Mouse (Mus musculus) gastrocnemius, postnatal 4 days (tissue): Measurements from ENCODE around the gene 1700017B05Rik. TPM values are rescaled to one million over a fixed set of nuclear protein-coding genes. Genes with fewer than 3 reads are reported as not detected.
"Not testable (repeated sequence)": the region's sequence is repeated elsewhere in the genome, so short reads cannot be mapped to it uniquely, and the experiment has no call there.

Experiments used
- DNase-seq, 2 experiments: peaks; one replicate each; pipeline ENCODE4 v3.0.0; 2021 to 2022; ENCODE audit warnings: low spot score in 2 of 2, mixed read lengths in 2 of 2
- total RNA-seq, 2 experiments: library from RNA; stranded (reverse); gene quantifications; 2 replicates each; pipeline ENCODE4 v1.2.3; 2021

The 1700017B05Rik gene
- total RNA-seq, 2 experiments from 2014 or later = 12.7 to 14.8 TPM

DNA sequence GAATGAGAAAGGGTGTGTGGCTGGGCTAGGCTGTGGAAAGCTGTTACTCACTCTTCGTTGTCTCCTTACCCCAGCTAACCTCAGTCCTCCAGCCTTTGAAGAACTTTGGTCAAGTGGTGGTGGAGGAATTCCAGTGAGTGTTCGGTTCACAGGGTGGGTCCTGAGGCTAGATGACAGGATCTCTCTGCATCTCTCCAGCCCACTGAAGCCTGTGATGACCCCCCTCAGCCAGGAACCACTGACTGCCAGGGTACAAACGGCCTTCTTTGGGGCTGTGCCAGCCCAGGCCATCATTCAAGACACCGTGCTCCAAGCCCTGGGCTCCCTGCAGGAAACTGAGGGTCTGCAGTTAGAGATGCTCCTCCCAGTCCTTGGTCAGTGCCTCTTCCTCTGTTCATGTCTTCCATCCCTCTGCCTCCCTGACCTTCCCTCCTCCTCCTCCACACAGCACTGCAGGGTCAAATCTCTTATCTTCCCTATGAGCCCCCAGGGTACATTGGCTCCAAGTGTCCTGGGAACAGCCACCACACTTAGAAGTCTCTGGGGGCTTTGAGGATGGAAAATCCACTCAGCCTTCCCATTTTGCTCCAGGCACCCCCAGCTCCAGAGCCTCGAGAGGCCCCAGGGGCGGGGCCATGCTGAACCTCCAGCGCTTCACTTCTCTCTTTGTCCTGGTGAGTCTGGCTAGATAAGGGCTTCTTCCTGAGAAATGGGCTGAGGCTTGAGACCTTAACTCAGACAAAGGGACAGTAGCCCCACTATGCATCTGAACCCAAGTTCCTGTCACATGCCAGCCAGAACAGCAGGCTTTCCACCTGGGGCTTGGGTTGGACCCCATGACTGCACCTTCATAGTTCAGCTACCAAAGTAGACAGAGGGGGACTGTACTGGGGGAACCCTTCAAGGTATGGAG is 14.1 kb downstream of the 1700017B05Rik start:
- DNase-seq = no peak

DNA sequence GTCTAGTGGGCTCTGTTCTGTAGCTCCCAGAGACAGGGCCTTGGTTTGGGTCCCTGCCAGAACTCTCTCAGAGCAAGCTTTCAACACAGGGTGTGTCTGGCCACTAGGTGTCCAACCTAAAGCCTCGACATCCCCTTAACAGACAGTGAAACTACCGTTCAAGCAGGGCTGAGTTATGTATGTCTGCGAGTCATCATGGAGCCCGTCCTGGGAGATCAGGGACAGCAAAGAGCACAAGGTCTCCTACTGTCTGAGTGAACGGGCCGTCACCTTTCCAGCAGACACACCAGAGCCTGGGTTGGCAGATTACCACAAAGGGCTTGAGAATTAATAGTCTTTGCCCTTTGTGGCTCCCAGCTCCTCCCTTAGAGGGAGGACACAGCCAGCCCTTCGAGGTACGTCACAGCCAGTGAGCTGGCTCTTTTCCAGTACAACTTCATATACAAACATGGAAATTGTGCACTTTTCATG is 15.2 kb downstream of the 1700017B05Rik start:
- DNase-seq = no peak

DNA sequence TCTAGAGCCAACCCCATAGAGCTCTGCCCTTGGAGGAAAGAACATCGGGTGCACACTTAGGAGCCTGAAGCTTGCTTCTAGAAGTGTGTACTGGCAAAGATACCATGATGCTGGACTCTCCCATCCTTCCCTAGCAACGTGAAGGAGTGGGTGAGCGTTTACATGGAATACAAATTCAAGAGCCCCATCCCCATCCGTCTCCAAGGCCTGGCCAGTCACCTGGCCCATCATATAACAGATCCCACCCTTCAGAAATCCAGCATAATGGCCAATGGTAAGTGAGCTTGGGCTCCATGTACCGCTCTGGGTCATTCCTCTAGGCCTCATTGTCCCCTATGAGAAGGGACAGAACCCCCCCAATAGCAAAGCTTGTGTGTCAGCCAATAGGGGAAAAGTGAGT is 15.9 kb downstream of the 1700017B05Rik start:
- DNase-seq = no peak

DNA sequence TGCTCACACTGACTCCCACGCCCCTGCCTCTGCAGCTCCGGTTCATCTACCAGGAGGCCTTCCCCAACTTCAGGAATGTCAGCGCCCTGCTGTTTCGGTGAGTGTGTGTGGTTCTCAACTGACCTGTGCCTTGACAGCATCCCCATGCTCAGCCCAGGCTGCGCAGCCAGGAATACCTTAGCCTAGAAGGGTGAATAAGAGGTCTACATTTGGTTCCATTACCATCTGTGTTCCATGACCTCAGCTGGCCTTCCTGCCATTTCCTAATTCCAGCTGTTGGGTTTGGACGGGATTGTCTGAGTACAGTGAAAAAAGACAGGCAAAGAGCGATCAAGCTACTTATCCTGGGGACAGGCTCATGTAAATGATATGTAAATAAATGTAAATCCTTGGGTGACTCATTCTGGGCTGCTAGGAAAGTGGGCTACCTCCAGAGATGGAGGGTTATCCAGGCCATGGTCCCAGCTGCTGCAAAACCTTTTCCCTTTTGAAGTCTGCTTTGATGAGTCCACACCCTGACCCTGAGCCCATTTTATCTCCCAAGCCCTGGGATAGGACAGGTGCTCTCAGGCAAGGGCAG is 18.2 kb downstream of the 1700017B05Rik start:
- no peak for DNase-seq

DNA sequence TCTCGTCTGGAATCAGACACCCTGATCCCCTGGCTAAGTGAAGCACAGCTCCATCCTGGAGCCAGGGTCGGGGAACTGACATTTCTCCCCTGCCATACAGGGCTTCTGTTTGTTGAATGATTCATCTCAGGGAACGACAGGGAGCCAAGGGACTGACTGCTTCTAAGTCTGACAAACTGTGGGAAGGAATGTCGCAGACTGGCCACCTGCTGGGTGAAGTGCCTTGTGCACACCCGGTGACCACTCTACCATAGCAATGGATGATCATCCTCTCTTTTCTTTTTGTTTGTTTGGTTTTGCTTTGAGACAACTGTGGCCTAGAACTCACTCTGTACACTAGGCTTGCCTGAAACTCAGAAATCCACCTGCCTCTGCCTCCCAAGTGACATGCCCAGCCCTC is 19.5 kb downstream of the 1700017B05Rik start:
- no peak for DNase-seq

DNA sequence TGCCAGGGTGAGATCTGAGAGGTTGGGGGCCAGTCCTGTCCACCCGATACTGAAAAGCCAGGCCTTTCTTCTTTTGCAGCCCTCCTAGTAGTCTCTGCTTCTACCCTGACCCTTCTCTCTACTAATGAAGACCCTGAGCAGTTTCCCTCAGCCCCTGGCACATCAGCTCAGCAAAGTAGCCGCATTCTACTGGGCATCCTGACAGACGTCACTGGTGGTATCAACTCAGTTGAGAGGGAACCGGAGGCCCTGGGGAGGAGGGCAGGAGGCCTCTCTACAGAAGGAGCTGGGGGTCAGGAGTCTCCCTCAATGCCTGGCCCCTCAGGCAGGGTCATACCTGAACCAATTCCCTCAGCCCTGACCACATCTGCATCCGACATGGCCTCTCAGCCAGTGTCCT is 21.3 kb downstream of the 1700017B05Rik start:
- DNase-seq = no peak

DNA sequence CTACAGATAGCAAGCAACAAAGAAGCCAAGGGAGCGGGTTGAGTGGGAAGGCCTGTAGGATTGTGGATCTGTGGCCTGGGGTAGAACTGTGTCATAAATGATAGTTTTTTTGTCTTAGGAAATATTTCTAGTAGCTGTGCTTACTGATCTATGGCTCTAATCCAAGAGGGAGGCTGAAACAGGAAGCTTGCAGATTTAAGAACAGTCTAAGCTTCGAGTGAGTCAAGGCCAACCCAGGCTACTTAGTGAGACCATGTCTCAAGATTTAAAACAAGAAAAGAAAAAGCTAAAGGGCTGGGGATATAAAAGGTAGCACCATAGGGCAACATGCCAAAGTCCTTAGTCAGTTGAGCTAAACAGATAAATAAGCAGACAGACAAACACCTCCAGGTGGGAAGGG is 24.2 kb downstream of the 1700017B05Rik start:
- no peak for DNase-seq

DNA sequence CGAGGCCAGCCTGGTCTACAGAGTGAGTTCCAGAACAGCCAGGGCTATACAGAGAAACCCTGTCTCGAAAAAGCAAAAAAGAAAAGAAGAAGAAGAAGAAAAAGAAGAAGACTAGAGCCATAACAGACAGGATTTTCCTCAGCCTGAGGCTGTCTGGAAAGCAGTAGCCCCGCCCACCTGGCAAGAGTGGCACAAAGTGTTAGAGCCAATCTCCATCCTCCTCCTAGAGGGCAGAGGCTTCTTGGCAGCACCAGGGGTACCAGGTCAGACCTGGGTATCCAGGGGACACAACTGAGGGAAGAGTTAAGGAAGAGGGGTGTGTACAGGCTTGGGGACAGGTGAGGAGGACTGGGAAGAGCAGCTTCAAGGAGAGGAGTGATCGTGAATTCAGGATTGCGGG is 24.7 kb downstream of the 1700017B05Rik start:
- DNase-seq = no peak

DNA sequence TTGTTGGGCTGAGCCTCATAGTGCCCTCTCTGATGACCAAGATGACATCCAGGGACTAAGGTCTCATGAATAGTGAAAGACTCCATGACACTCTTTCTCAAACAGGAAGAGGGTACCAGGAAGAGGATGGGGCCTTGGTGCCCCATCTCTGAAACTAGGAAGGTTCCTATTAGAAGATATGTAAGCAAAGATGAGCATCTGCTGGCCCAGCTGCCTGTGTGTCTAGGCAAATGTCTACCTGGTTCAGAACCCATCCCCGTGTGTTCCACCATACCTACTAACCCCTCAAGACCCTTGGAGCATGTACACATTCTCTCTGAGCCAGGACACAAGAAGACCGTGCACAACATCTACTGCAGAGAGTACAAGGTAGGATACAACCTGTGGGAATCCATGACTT is 26.2 kb downstream of the 1700017B05Rik start, which contains the start of gene Trcg1:
Gene Trcg1 (plus strand): TSS at position 301 of the 400 bp plus-strand sequence.
- DNase-seq = no peak

DNA sequence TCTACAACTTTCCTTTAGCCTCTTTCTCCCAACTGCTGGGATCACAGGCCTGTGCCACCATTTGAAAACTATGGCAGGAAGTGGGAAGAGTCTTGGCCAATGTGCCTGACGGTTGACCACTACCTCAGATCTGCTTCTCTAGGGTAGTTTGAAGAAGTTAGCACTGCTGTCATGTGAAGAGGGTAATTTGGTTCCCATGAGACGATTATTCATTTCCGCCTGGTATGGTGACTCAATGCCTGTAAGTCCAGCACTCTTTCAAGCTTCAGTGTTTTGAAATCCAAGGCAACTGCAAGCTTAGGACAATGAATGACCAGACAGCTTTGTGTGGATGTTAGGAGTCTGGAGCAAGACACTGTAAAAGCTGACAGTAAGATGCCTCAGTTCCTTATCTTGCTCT is 28.6 kb downstream of the 1700017B05Rik start:
- no peak for DNase-seq

DNA sequence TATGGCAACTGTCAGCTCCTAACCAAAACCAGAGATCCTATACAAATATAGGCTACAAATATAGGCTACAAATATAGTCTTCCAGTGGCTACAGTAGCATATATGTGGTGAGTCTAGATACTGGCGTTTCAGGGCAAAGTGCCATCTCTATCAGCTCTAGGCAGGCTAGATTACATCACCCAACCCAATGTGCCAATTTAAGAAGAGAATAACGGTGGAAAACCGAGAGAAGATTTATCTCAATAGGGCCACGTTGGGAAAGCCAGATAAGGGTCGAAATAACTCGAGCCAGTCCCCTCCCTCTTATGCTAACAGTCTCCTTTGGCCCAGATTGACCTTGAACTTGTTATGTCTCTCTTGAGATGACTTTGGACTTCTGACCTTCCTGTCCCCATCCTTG is 29.3 kb downstream of the 1700017B05Rik start:
- no peak for DNase-seq

DNA sequence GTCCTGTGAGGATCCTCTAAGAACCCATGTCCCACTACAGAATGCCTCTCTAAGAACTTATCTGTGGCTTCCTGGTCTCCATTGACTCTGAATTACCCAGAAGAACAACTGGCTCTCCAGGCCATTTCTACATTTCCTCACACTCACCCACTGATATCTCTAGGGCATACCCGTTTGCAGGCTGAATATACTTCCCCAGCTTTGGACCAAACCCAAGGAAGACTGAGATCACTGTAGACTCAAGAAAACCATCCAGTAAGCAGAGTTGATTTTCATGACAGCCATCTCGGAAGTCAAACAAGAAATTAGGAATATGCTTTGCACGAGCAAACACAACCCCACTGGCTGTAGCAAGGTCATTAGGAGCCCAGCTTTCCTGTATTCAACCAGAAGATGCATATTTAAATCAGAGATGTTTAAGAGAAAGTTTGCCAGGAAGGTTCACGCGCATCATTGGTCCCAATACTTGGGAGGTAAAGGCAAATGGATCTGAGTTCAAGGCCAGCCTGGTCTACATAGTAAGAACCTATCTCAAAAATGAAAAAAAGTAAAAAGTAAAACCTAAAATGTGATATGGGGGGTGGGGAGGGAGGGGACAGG is 30.0 kb downstream of the 1700017B05Rik start:
- no peak for DNase-seq

DNA sequence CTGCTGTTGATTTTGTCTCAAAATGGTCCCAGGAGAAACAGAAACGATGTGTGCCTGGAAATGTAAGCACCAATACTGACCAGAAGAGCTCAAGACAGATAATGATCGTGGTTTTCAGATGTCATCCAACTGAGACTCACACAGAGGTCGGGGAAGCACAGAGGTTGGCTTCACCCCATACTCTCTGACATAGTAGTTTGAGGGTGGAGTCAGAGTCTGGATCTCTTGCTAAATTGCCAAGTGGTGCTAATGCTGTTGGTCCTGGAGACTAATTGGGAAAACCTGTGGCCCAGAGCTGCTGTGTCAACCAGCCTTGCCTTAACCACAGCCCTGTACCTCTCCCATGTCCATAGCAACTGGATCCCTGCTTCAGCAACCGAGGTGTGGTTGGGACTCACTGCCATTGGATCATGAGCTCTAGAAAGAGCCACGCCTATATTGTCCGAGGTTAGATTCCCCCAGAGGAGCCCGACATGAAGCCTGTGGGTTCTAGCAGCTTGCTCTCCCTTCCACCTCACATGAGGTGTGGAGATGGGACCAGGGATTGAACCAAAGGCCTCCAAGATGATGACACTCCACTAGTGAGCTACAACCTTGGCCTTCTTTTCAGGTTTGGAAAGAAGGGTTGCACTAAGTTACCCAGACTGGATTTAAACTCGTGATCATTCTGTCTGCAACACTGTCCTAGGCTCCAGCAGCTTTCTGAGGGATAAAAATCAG is 30.7 kb downstream of the 1700017B05Rik start:
- DNase-seq = no peak

DNA sequence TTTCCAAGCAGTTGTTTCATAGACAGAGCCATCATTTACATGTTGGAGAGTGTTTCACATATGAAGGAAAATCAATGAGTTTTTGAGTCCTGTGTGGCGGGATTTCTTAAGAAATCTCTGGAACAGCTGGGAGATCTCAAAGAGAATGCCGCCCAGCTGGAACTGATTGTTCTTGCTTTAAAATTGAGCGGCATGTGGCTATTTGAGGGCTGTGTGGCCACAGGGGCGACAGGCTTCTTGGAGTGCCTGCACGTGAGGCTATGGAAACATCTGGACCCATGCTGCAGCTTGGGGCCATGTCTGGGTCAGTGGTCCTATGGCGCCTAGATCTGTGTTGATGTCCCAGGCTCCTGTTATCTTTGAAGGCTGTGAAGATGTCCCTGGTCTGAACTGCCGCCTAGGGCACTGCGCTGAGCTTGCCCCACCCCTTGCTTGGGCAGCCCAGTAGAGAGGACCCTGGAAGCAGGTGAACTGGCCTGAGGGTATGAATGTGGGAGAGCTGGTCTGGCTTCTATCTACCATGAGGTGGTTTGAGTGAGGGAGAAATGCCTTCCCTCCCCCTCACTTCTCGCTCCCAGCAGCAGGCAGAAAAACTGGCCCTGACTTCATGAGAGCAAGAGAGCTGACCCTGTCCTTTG is 32.1 kb downstream of the 1700017B05Rik start:
- DNase-seq = no peak

DNA sequence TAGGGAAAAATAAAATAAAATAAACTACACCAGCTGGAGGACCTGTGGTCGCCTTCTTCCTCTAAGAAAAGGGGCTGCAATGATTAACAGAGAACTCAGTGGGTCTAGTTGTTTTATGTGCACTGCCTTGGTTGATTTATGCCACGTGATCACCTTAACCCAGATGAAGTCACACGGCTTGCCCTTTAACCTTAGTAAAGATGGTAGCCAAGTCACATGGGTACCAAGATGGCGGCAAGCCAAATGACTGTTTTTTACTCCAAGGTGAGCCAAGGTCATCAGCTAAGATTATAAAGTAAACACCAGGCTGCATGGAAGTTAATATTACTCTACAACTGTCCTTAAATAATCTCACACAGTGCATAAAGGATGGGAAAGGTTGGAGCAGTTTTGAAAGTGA is 32.7 kb downstream of the 1700017B05Rik start:
- no peak for DNase-seq

DNA sequence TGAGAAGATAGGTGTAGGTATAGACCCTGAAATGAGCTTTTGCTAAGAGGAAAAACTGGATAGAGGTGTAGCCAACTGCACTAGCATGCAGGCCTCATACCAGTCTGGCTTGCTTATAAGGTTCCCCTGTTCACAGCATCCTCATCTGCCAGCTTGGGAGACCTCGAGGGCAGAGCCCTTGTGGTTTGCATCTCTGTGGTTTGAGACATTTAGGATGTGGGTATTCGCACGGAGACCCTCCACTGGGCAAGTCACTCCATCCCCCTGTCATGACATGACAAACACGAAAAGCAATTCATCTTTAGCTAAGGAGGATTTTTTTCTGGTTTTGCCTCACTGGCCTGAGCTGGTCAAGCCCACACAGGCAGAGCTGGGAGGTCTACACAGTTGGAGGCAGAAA is 34.2 kb downstream of the 1700017B05Rik start:
- no peak for DNase-seq

DNA sequence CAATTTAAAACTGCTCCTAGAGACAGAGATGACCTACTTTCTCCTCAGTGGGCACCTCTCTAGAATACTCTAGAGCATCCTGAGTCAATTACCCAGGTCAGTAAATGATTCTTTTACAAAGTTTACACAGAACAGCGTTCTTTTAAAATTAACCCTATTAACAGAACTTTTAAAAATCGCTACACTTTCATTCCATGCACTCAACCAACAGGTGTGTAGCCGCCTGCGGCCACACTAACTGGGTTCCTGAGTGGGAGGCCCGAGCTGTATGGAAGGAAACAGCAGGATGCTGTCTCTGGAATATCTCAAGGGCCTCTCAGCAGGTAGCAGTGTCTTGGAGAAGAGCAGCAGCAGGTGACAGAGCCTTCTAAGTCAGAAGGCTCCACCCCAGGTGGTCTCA is 35.2 kb downstream of the 1700017B05Rik start:
- DNase-seq = no peak

DNA sequence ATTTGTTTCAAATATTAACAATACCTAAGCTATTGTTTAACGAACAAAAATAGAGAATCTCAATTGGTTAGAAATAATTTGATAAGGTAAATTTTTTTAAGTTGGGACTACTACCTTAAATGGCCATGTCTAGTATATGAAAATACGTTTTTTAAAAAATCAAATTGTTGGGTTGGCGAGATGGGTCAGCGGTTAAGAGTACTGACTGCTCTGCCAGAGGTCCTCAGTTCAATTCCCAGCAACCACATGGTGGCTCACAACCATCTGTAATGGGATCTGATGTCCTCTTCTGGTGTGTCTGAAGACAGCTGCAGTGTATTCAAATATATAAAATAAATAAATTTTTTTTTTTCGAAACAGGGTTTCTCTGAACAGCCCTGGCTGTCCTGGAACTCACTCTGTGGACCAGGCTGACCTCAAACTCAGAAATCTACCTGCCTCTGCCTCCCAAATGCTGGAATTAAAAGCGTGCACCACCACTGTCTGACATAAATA is 35.7 kb downstream of the 1700017B05Rik start:
- not testable (repeated sequence) for DNase-seq

DNA sequence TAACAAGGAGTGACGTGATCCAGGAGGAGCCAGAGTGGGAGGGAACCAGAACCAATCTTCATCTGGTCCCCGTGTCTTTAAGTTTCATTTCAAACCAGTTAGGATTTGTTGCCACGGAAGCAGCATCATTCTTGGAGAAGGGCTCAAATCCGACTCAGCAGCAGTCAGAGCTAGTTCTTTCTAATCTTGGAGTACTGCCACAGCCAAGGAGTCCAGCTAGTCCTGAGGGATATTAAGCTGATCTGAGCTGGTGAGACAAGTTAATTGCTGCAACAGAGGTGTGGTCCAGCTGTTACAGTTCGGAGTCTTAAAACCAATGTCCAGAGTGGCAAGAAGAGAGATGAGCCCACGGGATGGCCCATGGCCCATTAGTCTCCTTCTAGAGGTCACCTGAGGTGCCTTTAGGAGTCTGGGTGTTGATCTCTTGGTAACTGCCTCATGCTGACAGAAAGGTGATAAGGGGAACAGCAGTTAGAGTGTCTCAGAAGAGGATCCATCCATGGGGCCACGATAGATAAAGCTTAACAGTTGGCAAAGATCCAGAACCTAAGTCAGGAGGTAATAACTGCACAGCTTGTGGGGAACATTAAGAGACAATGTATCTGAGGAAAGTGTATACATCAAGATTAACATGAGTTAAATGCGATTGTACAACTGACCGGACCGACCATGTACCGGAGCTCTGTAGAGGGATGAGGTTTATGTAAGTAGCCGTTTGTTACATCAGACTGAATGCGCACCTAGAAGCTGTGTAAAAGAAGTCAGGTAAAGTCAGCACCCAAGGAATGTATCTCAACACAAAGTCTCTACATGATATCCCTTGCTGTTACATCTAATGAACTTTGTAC is 36.4 kb downstream of the 1700017B05Rik start:
- DNase-seq = no peak

DNA sequence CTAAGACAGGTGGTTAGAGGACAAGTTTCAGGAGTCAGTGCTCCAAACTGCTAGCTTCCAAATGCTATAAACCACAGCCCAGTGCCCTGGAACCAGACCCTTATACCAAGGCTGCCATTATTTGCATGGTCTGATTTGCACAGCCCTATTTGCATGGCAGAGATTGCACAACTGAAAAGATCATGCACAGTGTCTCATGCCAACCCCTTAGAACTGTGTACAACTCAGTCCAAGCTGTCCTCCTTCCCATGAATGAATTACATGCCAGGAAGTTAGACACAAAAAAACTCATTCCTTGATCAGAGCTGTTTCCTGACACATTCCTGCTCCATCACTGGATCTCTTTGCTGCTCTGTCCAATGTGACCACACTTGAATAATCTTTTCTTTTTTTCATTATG is 39.1 kb downstream of the 1700017B05Rik start:
- DNase-seq = no peak
